Mouse (Mus musculus) liver, adult 2 months (tissue): ENCODE results near the gene Gm20388. TPM values are rescaled to one million over a fixed set of nuclear protein-coding genes. Genes with fewer than 3 reads are reported as not detected.

Experiments used
- DNase-seq: peaks from one replicate; pipeline ENCODE4 v3.0.0-alpha.2; 2011; ENCODE audit warnings: low read depth, low spot score; ENCODE audit errors: extremely low read depth
- H3K27ac ChIP-seq: fragments of 200-500 bp; replicated peaks from 2 replicates; pipeline ENCODE4 v1.5.1; 2012; ENCODE audit warnings: low read depth, mild to moderate bottlenecking, control low read depth, inconsistent platforms, low read length; ENCODE audit not compliant: insufficient read depth
- H3K27me3 ChIP-seq: fragments of 200-500 bp; 2 replicates; pipeline ENCODE4 v1.6.1; 2012; ENCODE audit warnings: mild to moderate bottlenecking, moderate library complexity, low read length, inconsistent platforms; ENCODE audit not compliant: control insufficient read depth, insufficient read depth
- H3K36me3 ChIP-seq: fragments of 200-500 bp; 2 replicates; pipeline ENCODE4 v1.6.1; 2012; ENCODE audit warnings: low read length, inconsistent platforms; ENCODE audit not compliant: control insufficient read depth, insufficient read depth
- H3K4me1 ChIP-seq: fragments of 200-500 bp; 2 replicates; pipeline ENCODE4 v1.6.1; 2011; ENCODE audit warnings: low read length; ENCODE audit not compliant: control insufficient read depth, insufficient read depth
- H3K4me3 ChIP-seq: fragments of 200-500 bp; 2 replicates; pipeline ENCODE4 v1.5.1; 2011; ENCODE audit warnings: low read depth, mild to moderate bottlenecking, control low read depth, low read length, moderate library complexity; ENCODE audit not compliant: insufficient read depth
- H3K79me2 ChIP-seq: fragments of 200-500 bp; 2 replicates; pipeline ENCODE4 v1.6.1; 2012; ENCODE audit warnings: inconsistent platforms, mild to moderate bottlenecking, low read length, moderate library complexity; ENCODE audit not compliant: control insufficient read depth, insufficient read depth
- H3K9ac ChIP-seq: fragments of 200-500 bp; 2 replicates; pipeline ENCODE4 v1.6.1; 2012; ENCODE audit warnings: low read depth, mild to moderate bottlenecking, control low read depth, inconsistent platforms, low read length
- CTCF ChIP-seq: fragments of 200-500 bp; IDR thresholded peaks from 2 replicates; pipeline ENCODE4 v1.5.1; 2011; ENCODE audit warnings: low read depth, low read length, control low read depth
- POLR2A ChIP-seq: fragments of 200-500 bp; IDR thresholded peaks from 2 replicates; pipeline ENCODE4 v1.6.1; 2011; ENCODE audit warnings: low read length, control low read depth; ENCODE audit not compliant: insufficient read depth; ENCODE audit errors: extremely low read depth
- WGBS: fragments of 180-500 bp; shearing (Covaris S2); methylation state at CpG from one replicate; pipeline ENCODE4 v1.1.7; 2018; 5-methylcytosine and 5-hydroxymethylcytosine counted together
- polyA plus RNA-seq: library from polyadenylated mRNA; depleted of rRNA; stranded (reverse); fragments of >200 nt; gene quantifications from 2 replicates; pipeline ENCODE4 v1.2.3, GENCODE M21; 2012
- total RNA-seq: library from RNA; depleted of rRNA; stranded (reverse); fragments of >200 nt; gene quantifications from 2 replicates; pipeline ENCODE4 v1.2.3, GENCODE M21; 2014

The Gm20388 gene
- total and polyA plus RNA-seq, 2 experiments, result 6.4 to 19.9 TPM

GRCm38 (mm10) chr8:120465710-120466109 lies 555.1 kb downstream of the Gm20388 start:
- TF ChIP-seq POLR2A (no peak), CTCF (no peak)
- DNase-seq, result no peak
- Histone ChIP-seq H3K79me2 (no peaks in the 10 kb centered on the region), H3K9ac (no peak overlapping the region), H3K36me3 (no peaks in the 10 kb centered on the region), H3K27me3 (no peaks in the 10 kb centered on the region), H3K4me1 (no peaks in the 10 kb centered on the region), H3K4me3 (no peak overlapping the region), H3K27ac (no peak overlapping the region)
- WGBS, result 78% methylated on average over 8 of the region's 8 CpGs

- Histone ChIP-seq H3K4me3 (no peak overlapping the region), H3K4me1 (no peaks in the 10 kb centered on the region), H3K27ac (no peak overlapping the region), H3K79me2 (no peaks in the 10 kb centered on the region), H3K36me3 (no peaks in the 10 kb centered on the region), H3K27me3 (no peaks in the 10 kb centered on the region), H3K9ac (no peak overlapping the region)
- TF ChIP-seq CTCF (no peak), POLR2A (no peak)
- WGBS, result 93% methylated on average over 10 of the region's 10 CpGs
- no peak for DNase-seq
These were observed 555.6 kb downstream of the Gm20388 start for GRCm38 (mm10) chr8:120466266-120466665.

- no peaks in the 10 kb centered on the region for H3K4me1 ChIP-seq
- H3K4me3 ChIP-seq, result no peak overlapping the region
- no peak overlapping the region for H3K9ac ChIP-seq
- no peak for DNase-seq
- no peak for TF ChIP-seq POLR2A
- TF ChIP-seq CTCF, result no peak
- no peaks in the 10 kb centered on the region for H3K36me3 ChIP-seq
- no peaks in the 10 kb centered on the region for H3K79me2 ChIP-seq
- H3K27me3 ChIP-seq, result no peaks in the 10 kb centered on the region
- 96% methylated on average over 7 of the region's 7 CpGs for WGBS
- no peak overlapping the region for H3K27ac ChIP-seq
These were observed 557.0 kb downstream of the Gm20388 start for GRCm38 (mm10) chr8:120467598-120467997.

- no peak overlapping the region for H3K4me3 ChIP-seq
- H3K36me3 ChIP-seq, result no peaks in the 10 kb centered on the region
- H3K27ac ChIP-seq, result no peak overlapping the region
- no peak overlapping the region for H3K9ac ChIP-seq
- no peak for DNase-seq
- WGBS, result 90% methylated on average over 12 of the region's 12 CpGs
- H3K79me2 ChIP-seq, result no peaks in the 10 kb centered on the region
- TF ChIP-seq POLR2A (no peak), CTCF (no peak)
- peaks cover 8% of the 10 kb centered on the region; the same call in 1 of the 2 replicates for H3K4me1 ChIP-seq
- H3K27me3 ChIP-seq, result no peaks in the 10 kb centered on the region
These were observed 559.5 kb downstream of the Gm20388 start for GRCm38 (mm10) chr8:120470170-120470569.

- H3K79me2 ChIP-seq, result no peaks in the 10 kb centered on the region
- DNase-seq, result no peak
- H3K27me3 ChIP-seq, result no peaks in the 10 kb centered on the region
- H3K9ac ChIP-seq, result no peak overlapping the region
- 38% methylated on average over 7 of the region's 7 CpGs for WGBS
- no peak overlapping the region for H3K27ac ChIP-seq
- no peak overlapping the region for H3K4me3 ChIP-seq
- H3K4me1 ChIP-seq, result peaks cover 8% of the 10 kb centered on the region; the same call in 1 of the 2 replicates
- no peaks in the 10 kb centered on the region for H3K36me3 ChIP-seq
- TF ChIP-seq CTCF, result peak; percentile 69
- TF ChIP-seq POLR2A, result no peak
These were observed 560.5 kb downstream of the Gm20388 start for GRCm38 (mm10) chr8:120471166-120471565.

- 82% methylated on average over 2 of the region's 2 CpGs for WGBS
These were observed 561.1 kb downstream of the Gm20388 start for GRCm38 (mm10) chr8:120471752-120472151.

More at GRCm38 (mm10) chr8:120471752-120472151, 561.1 kb downstream of the Gm20388 start:
- Histone ChIP-seq H3K27ac (no peak overlapping the region), H3K36me3 (no peaks in the 10 kb centered on the region), H3K79me2 (no peaks in the 10 kb centered on the region), H3K9ac (no peak overlapping the region), H3K27me3 (no peaks in the 10 kb centered on the region), H3K4me3 (no peak overlapping the region), H3K4me1 (peaks cover 8% of the 10 kb centered on the region; the same call in 1 of the 2 replicates)
- TF ChIP-seq CTCF, result no peak
- no peak for TF ChIP-seq POLR2A
- DNase-seq, result no peak
